Mouse (Mus musculus) lung, embryonic 16.5 days (tissue): ENCODE data around the gene Tmbim7. TPM values are rescaled to one million over a fixed set of nuclear protein-coding genes. Genes with fewer than 3 reads are reported as not detected.
"Not testable (repeated sequence)": the region's sequence is repeated elsewhere in the genome, so short reads cannot be mapped to it uniquely, and the experiment has no call there.

Source experiments
- ATAC-seq: fragments of 200-750 bp; cut with Nextera tagmentation; 2 replicates; pipeline ENCODE4 v1.8.0; 2017; ENCODE audit warnings: low read depth, mild to moderate bottlenecking, moderate library complexity
- H3K27ac ChIP-seq: fragments of 300-500 bp; sonication (generic); 2 replicates; pipeline ENCODE4 v1.5.1; 2014; ENCODE audit warnings: mild to moderate bottlenecking, control low read depth, low read length
- H3K27me3 ChIP-seq: fragments of 300-500 bp; sonication (generic); 2 replicates; pipeline ENCODE4 v1.6.1; 2014; ENCODE audit warnings: low read depth, low read length, mixed read lengths; ENCODE audit not compliant: control insufficient read depth, insufficient read depth
- H3K36me3 ChIP-seq: fragments of 300-500 bp; sonication (generic); 2 replicates; pipeline ENCODE4 v1.6.1; 2014; ENCODE audit warnings: low read length; ENCODE audit not compliant: control insufficient read depth, insufficient read depth
- H3K4me1 ChIP-seq: fragments of 300-500 bp; sonication (generic); replicated peaks from 2 replicates; pipeline ENCODE4 v1.6.1; 2014; ENCODE audit warnings: low read length, mixed read lengths; ENCODE audit not compliant: control insufficient read depth, insufficient read depth
- H3K4me2 ChIP-seq: fragments of 300-500 bp; sonication (generic); 2 replicates; pipeline ENCODE4 v1.6.1; 2014; ENCODE audit warnings: low read depth, low read length, control low read depth
- H3K4me3 ChIP-seq: fragments of 300-500 bp; sonication (generic); 2 replicates; pipeline ENCODE4 v1.5.1; 2014; ENCODE audit warnings: mild to moderate bottlenecking, low read length, control low read depth
- H3K9ac ChIP-seq: fragments of 300-500 bp; sonication (generic); 2 replicates; pipeline ENCODE4 v1.6.1; 2014; ENCODE audit warnings: low read length, control low read depth
- H3K9me3 ChIP-seq: fragments of 300-500 bp; sonication (generic); 2 replicates; pipeline ENCODE4 v1.6.1; 2016; ENCODE audit warnings: low read length; ENCODE audit not compliant: control insufficient read depth
- WGBS: fragments of 180-500 bp; shearing (Covaris S2); extraction: QIAGEN DNeasy Blood & Tissue Kit; methylation state at CpG from one replicate; pipeline ENCODE4 v1.1.7; 2014; 5-methylcytosine and 5-hydroxymethylcytosine counted together
- polyA plus RNA-seq: library from polyadenylated mRNA; unstranded; fragments of >200 nt; fragmentation: Nextera tagmentation; extraction: Ambion mirVana; gene quantifications from 2 replicates; pipeline ENCODE4 v1.2.1, GENCODE M21; 2015

Gene Tmbim7
- polyA plus RNA-seq, 1 experiment from 2014 or later, result not detected

DNA sequence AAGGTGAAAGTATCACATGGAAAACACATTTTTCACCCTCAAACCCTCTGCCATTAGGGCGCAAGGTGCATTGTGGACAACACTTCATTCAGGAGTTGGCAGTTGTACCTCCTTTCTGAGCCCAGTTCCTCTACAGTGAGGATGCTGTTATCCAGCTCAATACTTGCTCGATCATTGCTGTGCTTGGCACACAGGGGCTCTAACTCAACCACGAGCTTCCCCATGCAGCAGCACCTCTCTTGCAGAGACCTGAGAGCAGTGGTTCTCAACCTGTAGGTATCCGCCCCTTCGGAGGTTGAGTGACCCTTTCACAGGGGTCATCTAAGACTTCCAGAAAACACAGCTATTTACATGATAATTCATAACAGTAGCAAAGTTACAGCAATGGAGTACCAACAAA, 640 bp downstream of the Tmbim7 start:
- no peak for ATAC-seq
- no peak overlapping the region for H3K27ac ChIP-seq
- 84% methylated on average over 5 of the region's 5 CpGs for WGBS
- H3K9me3 ChIP-seq, result no peaks in the 10 kb centered on the region
- peaks cover 2% of the 10 kb centered on the region; the same call in 1 of the 2 replicates for H3K4me1 ChIP-seq
- H3K4me3 ChIP-seq, result no peak overlapping the region
- H3K9ac ChIP-seq, result no peak overlapping the region
- H3K4me2 ChIP-seq, result no peak overlapping the region
- H3K36me3 ChIP-seq, result no peaks in the 10 kb centered on the region
- H3K27me3 ChIP-seq, result no peaks in the 10 kb centered on the region

- WGBS, result 86% methylated on average over 14 of the region's 25 CpGs
- not testable (repeated sequence) for H3K4me1 ChIP-seq, H3K4me3 ChIP-seq, H3K27me3 ChIP-seq, H3K27ac ChIP-seq, H3K36me3 ChIP-seq, H3K9ac ChIP-seq, ATAC-seq, H3K4me2 ChIP-seq, H3K9me3 ChIP-seq
Observed at GRCm38 (mm10) chr5:3652903-3653575, 2.1 kb downstream of the Tmbim7 start.

DNA sequence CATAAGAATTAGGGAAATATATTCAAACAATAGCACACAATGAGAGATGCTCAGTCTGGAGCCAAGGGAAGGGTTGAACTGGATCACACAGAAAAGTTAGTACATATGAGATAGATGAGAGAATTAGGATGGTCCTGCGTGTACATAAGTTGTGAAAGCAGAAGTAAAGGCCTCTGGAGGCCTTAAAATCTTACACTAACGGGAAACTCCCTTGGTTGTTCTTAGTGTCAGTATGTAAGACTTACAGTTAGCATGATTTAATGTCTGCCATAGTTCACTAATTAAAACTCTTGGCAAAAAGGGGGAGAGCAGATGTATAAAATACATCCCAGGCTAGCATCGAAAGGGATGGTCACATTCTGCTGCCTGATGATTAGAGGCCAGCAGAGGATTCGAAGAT, 2.8 kb downstream of the Tmbim7 start:
- Histone ChIP-seq H3K4me1 (no peaks in the 10 kb centered on the region), H3K36me3 (no peaks in the 10 kb centered on the region), H3K9ac (no peak overlapping the region), H3K9me3 (no peaks in the 10 kb centered on the region), H3K27ac (no peak overlapping the region), H3K4me3 (no peak overlapping the region), H3K27me3 (no peaks in the 10 kb centered on the region), H3K4me2 (no peak overlapping the region)
- ATAC-seq, result no peak
- 89% methylated on average over 4 of the region's 4 CpGs for WGBS

DNA sequence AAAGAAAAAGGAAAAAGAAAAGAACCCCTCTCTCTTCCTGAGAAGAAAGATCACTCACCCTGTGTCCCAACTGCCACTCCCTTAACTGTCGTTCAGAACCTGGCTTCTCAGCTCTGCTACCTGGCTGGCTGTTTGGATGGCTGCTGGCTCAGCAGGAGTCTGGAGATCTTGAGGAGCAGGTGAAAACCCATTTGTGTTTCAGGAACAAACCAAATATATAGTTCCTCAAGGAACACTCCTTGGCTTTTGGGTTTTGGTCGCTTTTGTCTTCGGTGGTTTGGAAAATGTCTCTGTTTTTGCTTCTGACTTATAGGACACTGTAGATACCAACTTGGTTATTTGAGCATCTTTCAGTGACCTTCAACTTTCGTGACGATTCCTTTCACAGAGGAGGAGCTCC, 6.1 kb downstream of the Tmbim7 start, which contains the start of gene Gatad1:
Gene Gatad1 (minus strand): TSS at position 101 of the 400 bp plus-strand sequence.
- WGBS, result 63% methylated on average over 5 of the region's 5 CpGs
- Histone ChIP-seq H3K9me3 (no peaks in the 10 kb centered on the region), H3K27ac (no peak within 1 kb of the TSS), H3K4me1 (no peaks in the 10 kb centered on the region), H3K4me2 (no peak within 1 kb of the TSS), H3K9ac (no peak within 1 kb of the TSS), H3K27me3 (no peaks in the 10 kb centered on the region), H3K36me3 (no peaks in the 10 kb centered on the region), H3K4me3 (no peak within 1 kb of the TSS)
- ATAC-seq, result no peak

DNA sequence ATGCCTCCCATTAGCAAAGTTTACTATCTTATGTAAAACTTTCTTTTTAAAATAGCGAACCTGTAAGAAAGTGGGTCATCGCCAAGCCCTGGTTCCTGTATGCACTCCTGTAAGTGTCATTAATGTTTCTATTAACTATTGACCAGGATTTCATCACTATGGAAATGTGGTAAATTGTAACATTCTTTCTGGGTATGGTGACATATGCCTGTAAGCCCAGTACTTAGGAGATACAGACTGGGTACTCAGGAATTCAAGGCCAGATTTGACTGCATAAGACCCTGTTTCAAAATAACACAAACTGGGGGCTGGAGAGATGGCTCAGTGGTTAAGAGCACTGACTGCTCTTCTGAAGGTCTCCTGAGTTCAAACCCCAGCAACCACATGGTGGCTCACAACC, 14.2 kb downstream of the Tmbim7 start:
- Histone ChIP-seq H3K9me3 (no peaks in the 10 kb centered on the region), H3K36me3 (no peaks in the 10 kb centered on the region), H3K4me1 (no peaks in the 10 kb centered on the region), H3K27ac (no peak overlapping the region), H3K4me3 (no peak overlapping the region), H3K4me2 (no peak overlapping the region), H3K27me3 (no peaks in the 10 kb centered on the region), H3K9ac (no peak overlapping the region)
- WGBS, result 91% methylated on average over 2 of the region's 2 CpGs
- ATAC-seq, result no peak

GRCm38 (mm10) chr5:3666585-3666984, 15.6 kb downstream of the Tmbim7 start:
- H3K4me2 ChIP-seq, result no peak overlapping the region
- no peak for ATAC-seq
- H3K9ac ChIP-seq, result no peak overlapping the region
- H3K27ac ChIP-seq, result no peak overlapping the region
- no peak overlapping the region for H3K4me3 ChIP-seq
- H3K36me3 ChIP-seq, result no peaks in the 10 kb centered on the region
- no peaks in the 10 kb centered on the region for H3K9me3 ChIP-seq
- WGBS, result 82% methylated on average over 12 of the region's 12 CpGs
- no peaks in the 10 kb centered on the region for H3K27me3 ChIP-seq
- H3K4me1 ChIP-seq, result no peaks in the 10 kb centered on the region

- H3K4me2 ChIP-seq, result no peak overlapping the region
- H3K9me3 ChIP-seq, result no peaks in the 10 kb centered on the region
- no peak overlapping the region for H3K9ac ChIP-seq
- H3K36me3 ChIP-seq, result no peaks in the 10 kb centered on the region
- 86% methylated on average over 6 of the region's 6 CpGs for WGBS
- ATAC-seq, result no peak
- no peak overlapping the region for H3K4me3 ChIP-seq
- no peaks in the 10 kb centered on the region for H3K4me1 ChIP-seq
- H3K27me3 ChIP-seq, result no peaks in the 10 kb centered on the region
- no peak overlapping the region for H3K27ac ChIP-seq
Observed at GRCm38 (mm10) chr5:3669938-3670554, 19.1 kb downstream of the Tmbim7 start.

- H3K9ac ChIP-seq, result no peak overlapping the region
- no peaks in the 10 kb centered on the region for H3K27me3 ChIP-seq
- H3K4me3 ChIP-seq, result no peak overlapping the region
- 85% methylated on average over 8 of the region's 8 CpGs for WGBS
- peaks cover 10% of the 10 kb centered on the region; the same call in 1 of the 2 replicates for H3K36me3 ChIP-seq
- no peaks in the 10 kb centered on the region for H3K4me1 ChIP-seq
- no peak overlapping the region for H3K4me2 ChIP-seq
- no peak overlapping the region for H3K27ac ChIP-seq
- H3K9me3 ChIP-seq, result no peaks in the 10 kb centered on the region
- ATAC-seq, result no peak
Observed at GRCm38 (mm10) chr5:3688298-3688697, 37.3 kb downstream of the Tmbim7 start.

DNA sequence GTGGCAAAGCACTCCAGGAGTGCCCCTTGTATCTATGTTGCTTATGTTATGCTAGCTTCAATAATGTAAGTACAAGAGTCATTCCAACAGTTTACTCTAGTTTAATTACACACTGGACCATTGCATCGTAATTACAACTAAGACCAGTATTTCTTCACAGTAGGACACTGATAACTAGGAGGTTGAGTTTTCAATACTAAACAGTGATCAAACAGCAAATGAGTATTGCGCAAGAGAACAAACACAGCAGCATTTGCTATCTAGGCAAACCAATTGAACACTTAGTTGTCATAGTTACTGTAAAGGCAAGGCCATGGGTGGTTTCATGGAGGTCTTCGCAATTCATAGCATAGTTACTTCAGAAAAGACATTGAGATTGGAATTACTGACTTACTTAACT, 40.3 kb downstream of the Tmbim7 start:
- Histone ChIP-seq H3K4me2 (no peak overlapping the region), H3K27me3 (no peaks in the 10 kb centered on the region), H3K9ac (no peak overlapping the region), H3K9me3 (no peaks in the 10 kb centered on the region), H3K27ac (no peak overlapping the region), H3K36me3 (peaks cover 12% of the 10 kb centered on the region), H3K4me1 (no peaks in the 10 kb centered on the region), H3K4me3 (no peak overlapping the region)
- WGBS, result 96% methylated on average over 3 of the region's 3 CpGs
- ATAC-seq, result no peak
